Mouse (Mus musculus): Measurements from ENCODE around the gene Tmem50a.

Tmem50a gene

GRCm38 (mm10) chr4:134871950-134872349 is 42.9 kb downstream of the Tmem50a start:
- DNase-seq (ENCODE audit: low spot score), result no peak

GRCm38 (mm10) chr4:134871477-134871876 is 43.3 kb downstream of the Tmem50a start:
- DNase-seq (ENCODE audit: low spot score), result no peak

GRCm38 (mm10) chr4:134869815-134870375 is 44.9 kb downstream of the Tmem50a start:
- no peak for DNase-seq (ENCODE audit: low spot score)

GRCm38 (mm10) chr4:134869068-134869730 is 45.6 kb downstream of the Tmem50a start:
- no peak for DNase-seq (ENCODE audit: low spot score)

GRCm38 (mm10) chr4:134868490-134868889 is 46.3 kb downstream of the Tmem50a start:
- DNase-seq (ENCODE audit: low spot score), result no peak

- DNase-seq (ENCODE audit: low spot score), result no peak
Observed at GRCm38 (mm10) chr4:134868065-134868464, 46.8 kb downstream of the Tmem50a start.

- no peak for DNase-seq (ENCODE audit: low spot score)
Observed at GRCm38 (mm10) chr4:134867661-134868060, 47.2 kb downstream of the Tmem50a start.

GRCm38 (mm10) chr4:134867213-134867612 is 47.6 kb downstream of the Tmem50a start:
- DNase-seq (ENCODE audit: low spot score), result no peak

GRCm38 (mm10) chr4:134865789-134866188 is 49.0 kb downstream of the Tmem50a start:
- no peak for DNase-seq (ENCODE audit: low spot score)

- no peak for DNase-seq (ENCODE audit: low spot score)
Observed at GRCm38 (mm10) chr4:134865340-134865739, 49.5 kb downstream of the Tmem50a start.

GRCm38 (mm10) chr4:134863937-134864729 is 50.7 kb downstream of the Tmem50a start, which contains the start of gene Rhd:
Gene Rhd, plus strand, starts transcription at chr4:134864536.
- DNase-seq (ENCODE audit: low spot score), result no peak

GRCm38 (mm10) chr4:134862996-134863395 is 51.8 kb downstream of the Tmem50a start:
- no peak for DNase-seq (ENCODE audit: low spot score)

- DNase-seq (ENCODE audit: low spot score), result no peak
Observed at GRCm38 (mm10) chr4:134861884-134862283, 52.9 kb downstream of the Tmem50a start.

GRCm38 (mm10) chr4:134858494-134858893 is 56.3 kb downstream of the Tmem50a start:
- no peak for DNase-seq (ENCODE audit: low spot score)

- DNase-seq (ENCODE audit: low spot score), result no peak
Observed at GRCm38 (mm10) chr4:134856501-134856900, 58.3 kb downstream of the Tmem50a start.

- no peak for DNase-seq (ENCODE audit: low spot score)
Observed at GRCm38 (mm10) chr4:134856056-134856455, 58.8 kb downstream of the Tmem50a start.

GRCm38 (mm10) chr4:134855371-134855770 is 59.5 kb downstream of the Tmem50a start:
- DNase-seq (ENCODE audit: low spot score), result no peak

- peak; percentile 97 for DNase-seq (ENCODE audit: low spot score)
Observed at GRCm38 (mm10) chr4:134853637-134854485, 61.0 kb downstream of the Tmem50a start.

GRCm38 (mm10) chr4:134853259-134853636 is 61.6 kb downstream of the Tmem50a start, which contains the start of gene Maco1:
Gene Maco1, minus strand, starts transcription at chr4:134853345.
- peak; percentile 99 for DNase-seq (ENCODE audit: low spot score)

- DNase-seq (ENCODE audit: low spot score), result peak; percentile 72
Observed at GRCm38 (mm10) chr4:134852438-134853255, 62.2 kb downstream of the Tmem50a start.

- DNase-seq (ENCODE audit: low spot score), result no peak
Observed at GRCm38 (mm10) chr4:134851876-134852275, 62.9 kb downstream of the Tmem50a start.

All from testis, postnatal 10 days (tissue).